Mouse (Mus musculus): ENCODE measurements around the gene Cbfa2t3. TPM values are rescaled to one million over a fixed set of nuclear protein-coding genes. Genes with fewer than 3 reads are reported as not detected.

Cbfa2t3 gene
- polyA plus RNA-seq, 1 experiment from 2014 or later, result 5.9 TPM

DNA sequence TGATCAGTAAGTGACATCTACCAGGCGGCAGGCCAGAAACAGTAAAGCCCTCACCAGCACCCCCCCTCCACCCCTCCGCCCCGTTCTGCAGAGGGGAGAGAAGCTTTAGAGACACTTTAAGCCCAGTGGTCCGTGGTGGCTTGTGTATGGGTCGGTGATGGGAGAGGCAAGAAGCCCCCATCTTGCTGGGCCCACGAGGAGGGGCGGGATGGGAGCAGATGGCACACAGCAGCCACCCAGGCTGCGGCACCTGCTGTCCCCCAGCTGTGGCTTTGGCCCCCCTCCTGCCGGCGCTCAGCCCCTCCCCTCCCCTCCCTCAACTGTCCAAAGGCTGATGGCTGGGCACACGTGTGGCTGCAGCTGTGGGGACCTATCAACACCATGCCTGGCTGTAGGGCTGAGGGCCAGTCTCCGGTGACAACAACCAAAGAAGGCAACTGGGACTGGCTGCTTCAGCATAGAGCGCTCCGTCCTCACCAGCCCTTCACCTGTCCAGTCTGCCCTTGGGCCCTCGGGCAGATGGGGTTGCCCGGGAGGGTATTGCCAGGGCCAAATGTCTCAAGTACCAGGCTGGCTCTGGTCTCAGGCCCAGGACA, 47.5 kb downstream of the Cbfa2t3 start:
- TF ChIP-seq CTCF (IDR thresholded peaks at IDR 0.05; ENCODE audit: low read depth), result no peak
- no peak overlapping the region for H3K4me2 ChIP-seq (replicated peaks; ENCODE audit: low read depth)
- H3K9me3 ChIP-seq (ENCODE audit: control insufficient read depth), result no peaks in the 10 kb centered on the region
- 0 out of 2 replicates have a peak, but pooled peaks cover 10% of the 10 kb centered on the region for H3K36me3 ChIP-seq (ENCODE audit: control insufficient read depth, insufficient read depth)
- ATAC-seq, result no peak
- 86% methylated on average over 16 of the region's 16 CpGs for WGBS
- no peaks in the 10 kb centered on the region for H3K4me1 ChIP-seq (replicated peaks; ENCODE audit: control insufficient read depth, insufficient read depth, low read length)
- H3K4me3 ChIP-seq (ENCODE audit: low read depth, low read length), result no peak overlapping the region
- H3K9ac ChIP-seq (ENCODE audit: low read depth, low read length), result no peak overlapping the region
- no peaks in the 10 kb centered on the region for H3K27me3 ChIP-seq (replicated peaks; ENCODE audit: control insufficient read depth, insufficient read depth, low read length)
- no peak overlapping the region for H3K27ac ChIP-seq (ENCODE audit: low read depth, low read length)

DNA sequence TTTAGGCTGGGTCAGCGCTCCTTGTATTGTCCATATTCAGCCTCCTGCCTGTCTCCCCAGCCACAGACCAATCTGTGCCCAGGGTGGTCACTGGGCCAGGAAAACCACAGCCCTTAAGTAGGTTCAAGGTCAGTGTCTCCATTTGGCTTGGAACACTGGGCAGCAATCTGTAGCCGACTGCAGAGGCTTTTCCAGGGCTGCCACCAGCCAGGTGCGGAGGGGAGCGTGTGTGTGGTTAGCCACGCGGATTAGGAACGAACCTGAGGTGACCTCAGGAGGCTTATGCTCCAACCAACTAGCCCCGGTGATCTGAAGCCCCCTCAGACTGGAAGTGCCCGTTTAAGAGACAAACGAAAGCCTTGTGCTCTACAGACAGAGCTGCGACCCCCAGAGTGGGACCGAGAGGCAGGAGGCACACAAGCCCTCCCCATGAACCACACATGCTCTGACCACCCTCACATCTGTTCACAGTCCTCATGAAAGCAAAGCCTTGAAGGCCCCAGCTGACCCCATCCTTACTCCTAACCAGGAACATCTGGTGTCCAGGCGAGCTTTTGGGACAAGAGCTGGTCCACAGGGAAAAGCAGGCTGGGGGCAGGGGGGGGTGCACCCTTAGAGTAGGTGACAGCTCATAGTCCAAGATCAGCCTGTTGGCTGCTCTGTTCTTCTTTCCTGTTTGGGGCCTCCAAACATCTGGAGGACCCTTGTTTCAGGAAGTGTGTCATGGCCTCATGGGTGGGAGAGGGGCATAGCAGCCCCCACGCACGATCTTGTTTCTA, 50.5 kb downstream of the Cbfa2t3 start:
- Histone ChIP-seq H3K4me3 (ENCODE audit: low read depth, low read length) (no peak overlapping the region), H3K4me2 (replicated peaks; ENCODE audit: low read depth) (no peak overlapping the region), H3K4me1 (replicated peaks; ENCODE audit: control insufficient read depth, insufficient read depth, low read length) (no peaks in the 10 kb centered on the region), H3K9me3 (ENCODE audit: control insufficient read depth) (no peaks in the 10 kb centered on the region), H3K9ac (ENCODE audit: low read depth, low read length) (no peak overlapping the region), H3K27me3 (replicated peaks; ENCODE audit: control insufficient read depth, insufficient read depth, low read length) (no peaks in the 10 kb centered on the region), H3K36me3 (ENCODE audit: control insufficient read depth, insufficient read depth) (peaks cover 10% of the 10 kb centered on the region; the same call in 1 of the 2 replicates), H3K27ac (ENCODE audit: low read depth, low read length) (no peak overlapping the region)
- no peak for TF ChIP-seq CTCF (IDR thresholded peaks at IDR 0.05; ENCODE audit: low read depth)
- ATAC-seq, result no peak
- WGBS, result 66% methylated on average over 15 of the region's 15 CpGs

- WGBS, result 92% methylated on average over 16 of the region's 16 CpGs
- ATAC-seq, result no peak
- Histone ChIP-seq H3K27me3 (replicated peaks; ENCODE audit: control insufficient read depth, insufficient read depth, low read length) (no peaks in the 10 kb centered on the region), H3K9ac (ENCODE audit: low read depth, low read length) (no peak overlapping the region), H3K4me1 (replicated peaks; ENCODE audit: control insufficient read depth, insufficient read depth, low read length) (no peaks in the 10 kb centered on the region), H3K4me3 (ENCODE audit: low read depth, low read length) (no peak overlapping the region), H3K9me3 (ENCODE audit: control insufficient read depth) (no peaks in the 10 kb centered on the region), H3K36me3 (ENCODE audit: control insufficient read depth, insufficient read depth) (peaks cover 10% of the 10 kb centered on the region; the same call in 1 of the 2 replicates), H3K27ac (ENCODE audit: low read depth, low read length) (no peak overlapping the region), H3K4me2 (replicated peaks; ENCODE audit: low read depth) (no peak overlapping the region)
- no peak for TF ChIP-seq CTCF (IDR thresholded peaks at IDR 0.05; ENCODE audit: low read depth)
Measured at GRCm38 (mm10) chr8:122646337-122646736, 52.6 kb downstream of the Cbfa2t3 start.

DNA sequence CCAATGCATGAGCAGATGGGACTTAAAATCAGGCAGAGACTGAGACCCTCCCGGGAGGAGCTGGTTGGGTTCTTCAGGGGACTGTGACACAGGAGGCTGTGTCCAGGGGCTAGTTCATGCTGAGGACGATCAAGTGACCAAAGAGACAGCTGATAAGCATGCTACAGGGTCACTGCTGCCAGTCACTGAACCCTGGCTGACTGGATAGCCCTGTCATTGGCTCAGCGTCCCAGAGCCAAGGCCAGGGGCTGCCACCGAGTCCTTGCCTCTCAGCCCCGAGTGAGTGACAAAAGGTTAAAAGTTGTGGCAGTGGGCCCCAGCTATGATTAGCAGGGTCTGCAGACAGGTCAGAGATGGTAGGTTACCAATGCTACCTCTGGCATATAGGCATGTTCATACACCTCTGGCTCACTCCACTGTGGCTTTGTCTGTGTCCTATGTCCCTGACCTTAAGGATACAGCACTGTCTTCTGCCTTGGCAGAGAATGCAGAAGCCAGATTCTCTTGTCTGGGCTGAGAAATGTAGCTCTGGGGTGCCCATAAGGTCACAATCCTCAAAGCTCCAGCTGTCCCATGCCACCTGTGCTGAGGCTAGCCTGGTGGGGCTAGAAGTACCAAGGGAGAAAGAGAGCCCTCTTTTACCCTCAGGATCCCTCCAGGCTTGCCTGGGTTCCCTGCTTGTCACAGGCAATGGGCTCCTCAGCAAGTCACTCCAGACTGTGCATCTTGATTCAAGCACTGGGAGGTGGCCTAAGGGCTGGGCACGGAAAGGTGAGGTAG, 54.5 kb downstream of the Cbfa2t3 start:
- 0 out of 2 replicates have a peak, but pooled peaks cover 6% of the 10 kb centered on the region for H3K4me1 ChIP-seq (replicated peaks; ENCODE audit: control insufficient read depth, insufficient read depth, low read length)
- H3K27ac ChIP-seq (ENCODE audit: low read depth, low read length), result no peak overlapping the region
- H3K36me3 ChIP-seq (ENCODE audit: control insufficient read depth, insufficient read depth), result peaks cover 10% of the 10 kb centered on the region; the same call in 1 of the 2 replicates
- no peak overlapping the region for H3K9ac ChIP-seq (ENCODE audit: low read depth, low read length)
- H3K4me2 ChIP-seq (replicated peaks; ENCODE audit: low read depth), result no peak overlapping the region
- no peaks in the 10 kb centered on the region for H3K9me3 ChIP-seq (ENCODE audit: control insufficient read depth)
- WGBS, result 77% methylated on average over 6 of the region's 6 CpGs
- no peak for ATAC-seq
- H3K27me3 ChIP-seq (replicated peaks; ENCODE audit: control insufficient read depth, insufficient read depth, low read length), result no peaks in the 10 kb centered on the region
- no peak overlapping the region for H3K4me3 ChIP-seq (ENCODE audit: low read depth, low read length)
- TF ChIP-seq CTCF (IDR thresholded peaks at IDR 0.05; ENCODE audit: low read depth), result no peak

DNA sequence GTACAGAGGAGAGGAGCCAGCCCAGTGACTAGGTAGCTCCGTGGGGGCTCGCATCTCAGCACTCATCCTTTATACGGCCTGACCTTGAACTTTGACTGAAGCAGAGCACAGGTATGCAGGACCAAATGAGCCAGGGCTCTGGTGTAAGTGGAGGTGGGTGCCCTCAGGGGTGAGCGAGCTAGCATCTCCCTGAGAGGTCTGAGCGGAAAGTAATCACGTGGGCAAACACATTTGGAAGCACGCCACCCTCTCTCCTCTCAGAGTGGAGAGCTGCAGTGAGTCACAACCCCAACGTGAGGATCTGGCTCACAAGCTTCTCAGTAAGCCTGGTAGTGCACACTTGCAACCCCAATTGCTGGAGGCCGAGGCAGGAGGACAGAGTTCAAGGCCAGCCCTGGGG, 56.8 kb downstream of the Cbfa2t3 start:
- Histone ChIP-seq H3K4me1 (replicated peaks; ENCODE audit: control insufficient read depth, insufficient read depth, low read length) (peaks cover 12% of the 10 kb centered on the region; the same call in 1 of the 2 replicates), H3K27me3 (replicated peaks; ENCODE audit: control insufficient read depth, insufficient read depth, low read length) (no peaks in the 10 kb centered on the region), H3K4me2 (replicated peaks; ENCODE audit: low read depth) (no peak overlapping the region), H3K9me3 (ENCODE audit: control insufficient read depth) (no peaks in the 10 kb centered on the region), H3K27ac (ENCODE audit: low read depth, low read length) (no peak overlapping the region), H3K4me3 (ENCODE audit: low read depth, low read length) (no peak overlapping the region), H3K9ac (ENCODE audit: low read depth, low read length) (no peak overlapping the region), H3K36me3 (ENCODE audit: control insufficient read depth, insufficient read depth) (peaks cover 3% of the 10 kb centered on the region; the same call in 1 of the 2 replicates)
- ATAC-seq, result no peak
- TF ChIP-seq CTCF (IDR thresholded peaks at IDR 0.05; ENCODE audit: low read depth), result no peak
- WGBS, result 47% methylated on average over 9 of the region's 9 CpGs

GRCm38 (mm10) chr8:122641406-122641805, 57.5 kb downstream of the Cbfa2t3 start:
- H3K9me3 ChIP-seq (ENCODE audit: control insufficient read depth), result no peaks in the 10 kb centered on the region
- no peaks in the 10 kb centered on the region for H3K27me3 ChIP-seq (replicated peaks; ENCODE audit: control insufficient read depth, insufficient read depth, low read length)
- H3K27ac ChIP-seq (ENCODE audit: low read depth, low read length), result no peak overlapping the region
- no peak overlapping the region for H3K4me3 ChIP-seq (ENCODE audit: low read depth, low read length)
- H3K4me1 ChIP-seq (replicated peaks; ENCODE audit: control insufficient read depth, insufficient read depth, low read length), result peaks cover 13% of the 10 kb centered on the region; the same call in 1 of the 2 replicates
- H3K4me2 ChIP-seq (replicated peaks; ENCODE audit: low read depth), result no peak overlapping the region
- WGBS, result 64% methylated on average over 15 of the region's 15 CpGs
- H3K9ac ChIP-seq (ENCODE audit: low read depth, low read length), result no peak overlapping the region
- no peak for TF ChIP-seq CTCF (IDR thresholded peaks at IDR 0.05; ENCODE audit: low read depth)
- no peaks in the 10 kb centered on the region; the same call in 1 of the 2 replicates for H3K36me3 ChIP-seq (ENCODE audit: control insufficient read depth, insufficient read depth)
- ATAC-seq, result no peak
